Mouse (Mus musculus) left cerebral cortex, postnatal 36 days (tissue): Measurements from ENCODE around the gene Sparc. TPM values are rescaled to one million over a fixed set of nuclear protein-coding genes. Genes with fewer than 3 reads are reported as not detected.

Experiments
- DNase-seq, 2 experiments: peaks; one replicate each; pipeline ENCODE4 v3.0.0; 2021 to 2022; ENCODE audit warnings: low spot score in 2 of 2, mixed read lengths in 1 of 2
- intact Hi-C: fragments of 180-260 bp; cut with DNase I; formaldehyde crosslinking; loops from one replicate; pipeline ENCODE4 v1.15.1; 2025
- total RNA-seq, 2 experiments: library from RNA; stranded (reverse); gene quantifications; 2 replicates each; pipeline ENCODE4 v1.2.3; 2021

The Sparc gene
- total RNA-seq, result 100 to 1,000 TPM; 215 to 224 TPM

GRCm38 (mm10) chr11:55422978-55423377, at the start of gene Sparc:
Sparc (minus strand) TSS chr11:55423183.
- no peak for DNase-seq
- intact Hi-C loops, result no loop called here

GRCm38 (mm10) chr11:55471467-55471866, 48.5 kb upstream of the Sparc start:
- DNase-seq, result no peak
- intact Hi-C loops, result no loop called here

GRCm38 (mm10) chr11:55470761-55471160, 47.8 kb upstream of the Sparc start:
- intact Hi-C loops, result no loop called here
- no peak for DNase-seq

- intact Hi-C loops, result no loop called here
- peak; percentile 19 to 24 for DNase-seq
Measured at GRCm38 (mm10) chr11:55469923-55470691, 47.1 kb upstream of the Sparc start.

GRCm38 (mm10) chr11:55469048-55469843, 46.3 kb upstream of the Sparc start, which contains the start of gene G3bp1:
G3bp1 (plus strand) TSS chr11:55469685.
- intact Hi-C loops, result no loop called here
- DNase-seq, result peak; percentile 100

GRCm38 (mm10) chr11:55468611-55469047, 45.6 kb upstream of the Sparc start:
- no peak for DNase-seq
- intact Hi-C loops, result no loop called here

GRCm38 (mm10) chr11:55468012-55468411, 45.0 kb upstream of the Sparc start:
- no peak for DNase-seq
- intact Hi-C loops, result no loop called here

GRCm38 (mm10) chr11:55465177-55465576, 42.2 kb upstream of the Sparc start:
- no peak for DNase-seq
- intact Hi-C loops, result no loop called here

GRCm38 (mm10) chr11:55464707-55465106, 41.7 kb upstream of the Sparc start:
- intact Hi-C loops, result no loop called here

GRCm38 (mm10) chr11:55462149-55462548, 39.2 kb upstream of the Sparc start:
- no peak for DNase-seq

More at GRCm38 (mm10) chr11:55464707-55465106, 41.7 kb upstream of the Sparc start:
- no peak for DNase-seq

GRCm38 (mm10) chr11:55461019-55461645, 38.1 kb upstream of the Sparc start, which contains the start of gene Atox1:
Atox1 (minus strand) TSS chr11:55461239.
- DNase-seq, result peak; percentile 92 to 94
- intact Hi-C loops, result no loop called here

More at GRCm38 (mm10) chr11:55462149-55462548, 39.2 kb upstream of the Sparc start:
- intact Hi-C loops, result no loop called here

- DNase-seq, result peak in 1 of 2 experiments; percentile 18
- intact Hi-C loops, result no loop called here
Measured at GRCm38 (mm10) chr11:55460559-55461018, 37.6 kb upstream of the Sparc start.

- DNase-seq, result no peak
- intact Hi-C loops, result no loop called here
Measured at GRCm38 (mm10) chr11:55459850-55460558, 37.0 kb upstream of the Sparc start.

- DNase-seq, result no peak
- intact Hi-C loops, result no loop called here
Measured at GRCm38 (mm10) chr11:55458501-55458900, 35.5 kb upstream of the Sparc start.

- intact Hi-C loops, result no loop called here
- DNase-seq, result no peak
Measured at GRCm38 (mm10) chr11:55455166-55455565, 32.2 kb upstream of the Sparc start.

GRCm38 (mm10) chr11:55453640-55454039, 30.7 kb upstream of the Sparc start:
- no peak for DNase-seq
- intact Hi-C loops, result no loop called here

- no peak for DNase-seq
- intact Hi-C loops, result no loop called here
Measured at GRCm38 (mm10) chr11:55450311-55450710, 27.3 kb upstream of the Sparc start.

GRCm38 (mm10) chr11:55449531-55449930, 26.5 kb upstream of the Sparc start:
- no peak for DNase-seq
- intact Hi-C loops, result no loop called here

GRCm38 (mm10) chr11:55446579-55446978, 23.6 kb upstream of the Sparc start:
- intact Hi-C loops, result no loop called here
- DNase-seq, result peak; percentile 71 to 85
